Mouse (Mus musculus) ZHBTc4 (cell line): Measurements from ENCODE around the gene Ccdc151.

Experiments
- DNase-seq: peaks from one replicate; pipeline ENCODE4 v3.0.0-alpha.2; 2011; ENCODE audit warnings: low read depth, low spot score

The Ccdc151 gene

GRCm38 (mm10) chr9:22002194-22003162 lies at the start of gene Ccdc151, which contains the start of gene Prkcsh:
Ccdc151 (minus strand) TSS chr9:22002634.
Prkcsh (plus strand) TSS chr9:22002806.
- DNase-seq: peak; percentile 100

DNA sequence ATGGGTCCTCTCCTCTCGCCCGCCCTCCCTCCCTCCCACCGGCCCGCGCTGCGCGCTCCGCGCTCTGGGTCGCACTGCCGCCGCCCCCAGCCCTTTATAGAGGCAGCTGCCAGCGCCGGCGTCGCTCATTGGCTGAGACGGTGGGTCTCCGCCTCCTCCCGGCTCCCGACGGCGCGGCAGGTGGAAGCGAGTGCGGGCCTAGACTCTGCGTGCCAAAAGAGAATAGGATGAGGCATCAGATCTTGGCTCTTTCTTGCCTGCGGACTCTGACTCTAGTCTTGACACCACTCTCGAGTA lies 49.5 kb upstream of the Ccdc151 start, which contains the start of gene Elavl3:
TSS of gene Elavl3 (minus strand) at position 66 of the 297 bp plus-strand sequence.
- DNase-seq: peak; percentile 87

GRCm38 (mm10) chr9:22051161-22051957 lies 48.9 kb upstream of the Ccdc151 start:
- DNase-seq: peak; percentile 26

- peak; percentile 93 for DNase-seq
Measured at GRCm38 (mm10) chr9:22050351-22050889, 48.0 kb upstream of the Ccdc151 start.

DNA sequence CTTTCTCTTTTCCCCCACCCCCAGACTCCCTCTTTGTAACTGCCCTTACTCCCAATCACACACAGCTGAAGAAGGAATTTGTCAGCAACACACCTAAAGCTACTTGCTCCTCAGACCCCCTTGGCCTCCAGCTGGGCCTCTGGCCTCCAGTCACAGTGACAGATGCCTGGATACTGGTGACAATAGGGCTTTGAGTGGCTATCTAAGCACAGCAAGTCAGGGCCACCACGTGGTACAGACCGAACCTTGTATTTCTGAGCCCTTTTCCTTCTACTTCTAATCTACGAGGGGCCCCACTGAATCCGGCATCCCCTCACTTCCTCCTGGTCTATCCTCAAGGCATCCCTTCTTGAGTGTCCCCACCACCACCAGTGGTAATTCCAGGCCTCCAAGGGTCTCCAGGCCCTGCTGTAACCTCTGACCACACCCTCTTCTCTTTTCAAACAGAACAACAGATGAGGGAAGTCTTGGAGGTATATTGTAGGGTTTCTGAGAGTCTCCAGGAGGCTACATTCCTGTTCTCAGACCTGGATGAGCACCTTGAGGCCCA lies 47.4 kb upstream of the Ccdc151 start:
- no peak for DNase-seq

DNA sequence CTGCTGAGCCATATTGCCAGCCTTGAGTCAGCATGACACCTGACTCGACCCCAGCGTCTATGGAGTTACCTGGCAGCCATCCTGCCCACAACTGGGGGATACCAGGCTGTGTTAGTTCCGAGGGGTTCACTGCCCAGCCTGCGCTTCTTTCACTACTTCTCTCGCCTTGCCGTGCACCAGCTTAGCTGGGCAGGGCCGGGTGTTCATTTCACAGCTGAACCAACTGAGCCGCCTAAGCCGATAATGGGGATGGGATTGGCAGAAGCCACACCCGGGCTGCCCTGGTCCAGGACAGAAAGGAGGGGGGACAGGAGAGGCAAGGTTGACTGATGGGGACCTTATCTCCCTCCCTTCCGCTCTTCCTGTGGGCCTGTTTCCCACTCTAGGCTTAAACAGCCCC lies 46.9 kb upstream of the Ccdc151 start:
- DNase-seq: no peak

GRCm38 (mm10) chr9:22047329-22047728 lies 44.9 kb upstream of the Ccdc151 start:
- peak; percentile 19 for DNase-seq

- DNase-seq: no peak
Measured at GRCm38 (mm10) chr9:22041832-22042231, 39.4 kb upstream of the Ccdc151 start.

GRCm38 (mm10) chr9:22037826-22038225 lies 35.4 kb upstream of the Ccdc151 start:
- no peak for DNase-seq

- no peak for DNase-seq
Measured at GRCm38 (mm10) chr9:22035300-22036044, 33.0 kb upstream of the Ccdc151 start.

DNA sequence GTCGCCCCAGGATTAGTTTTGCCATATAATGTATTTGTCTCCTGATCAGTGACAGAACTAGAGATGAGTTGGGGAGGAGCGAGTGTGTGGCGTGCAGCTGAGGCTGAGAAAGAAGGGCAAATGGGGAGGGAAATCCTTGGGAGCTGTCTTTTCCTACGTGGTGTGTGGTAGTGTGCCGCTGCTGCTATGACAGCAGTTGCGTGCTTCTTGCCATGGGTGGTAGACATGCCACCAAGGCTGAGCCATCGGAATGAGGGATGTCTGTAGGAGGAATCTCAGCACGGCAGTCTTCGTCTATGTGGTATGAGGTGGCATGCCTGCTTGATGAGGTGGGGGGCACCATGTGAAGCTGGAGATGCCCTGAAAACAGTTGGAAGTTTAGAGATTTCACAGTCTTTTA lies 28.0 kb upstream of the Ccdc151 start:
- DNase-seq: no peak

GRCm38 (mm10) chr9:22028467-22028866 lies 26.0 kb upstream of the Ccdc151 start:
- no peak for DNase-seq

DNA sequence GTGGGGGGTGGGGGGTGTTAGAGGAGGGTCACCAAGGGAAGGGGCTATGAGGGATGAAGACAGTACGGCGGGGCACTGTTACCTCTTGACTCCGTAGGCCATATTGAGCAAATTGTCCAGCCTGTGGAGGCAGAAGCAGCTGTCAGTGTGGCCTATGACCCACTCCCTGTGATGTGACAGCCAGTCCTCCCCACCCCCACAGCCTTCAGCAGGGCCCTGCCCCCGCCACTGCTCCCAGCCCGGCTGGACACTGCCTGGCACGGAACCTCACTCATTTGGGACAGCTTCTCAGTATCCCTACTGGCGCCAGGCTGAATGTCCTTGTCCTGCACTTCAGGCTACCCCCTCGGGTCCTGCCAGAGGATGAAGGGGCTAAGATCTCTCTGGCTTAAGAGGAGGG lies 22.2 kb upstream of the Ccdc151 start:
- DNase-seq: no peak

DNA sequence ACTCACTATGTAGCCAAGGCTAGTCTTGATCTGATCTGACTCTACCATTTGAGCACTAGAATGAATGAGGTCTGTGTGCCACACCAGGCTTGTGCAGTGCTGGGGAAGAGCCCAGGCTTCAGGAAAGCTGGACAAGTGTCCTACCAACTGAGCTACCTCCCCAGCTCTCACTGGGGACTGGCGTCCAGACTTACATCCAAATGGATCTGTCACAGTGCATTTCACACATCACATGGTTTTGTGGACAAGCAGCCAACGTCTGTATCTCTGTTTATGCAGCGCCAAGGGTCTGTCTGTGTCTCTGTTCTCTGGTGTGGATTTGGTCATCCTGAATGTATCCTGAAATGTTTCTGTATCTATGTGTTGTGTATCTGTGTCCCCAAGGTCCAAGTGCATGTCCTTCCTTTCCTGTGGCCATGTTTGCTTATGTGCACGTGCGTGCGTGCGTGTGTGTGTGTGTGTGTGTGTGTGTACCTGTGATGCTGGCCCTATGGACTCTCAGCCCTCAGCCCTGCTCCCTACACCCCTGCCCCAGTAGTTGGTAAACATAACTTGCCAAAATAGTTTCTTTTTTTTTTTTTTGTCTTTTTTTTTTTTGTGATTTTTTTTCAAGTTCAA lies 14.9 kb upstream of the Ccdc151 start:
- DNase-seq: no peak

- no peak for DNase-seq
Measured at GRCm38 (mm10) chr9:22016245-22016644, 13.8 kb upstream of the Ccdc151 start.

DNA sequence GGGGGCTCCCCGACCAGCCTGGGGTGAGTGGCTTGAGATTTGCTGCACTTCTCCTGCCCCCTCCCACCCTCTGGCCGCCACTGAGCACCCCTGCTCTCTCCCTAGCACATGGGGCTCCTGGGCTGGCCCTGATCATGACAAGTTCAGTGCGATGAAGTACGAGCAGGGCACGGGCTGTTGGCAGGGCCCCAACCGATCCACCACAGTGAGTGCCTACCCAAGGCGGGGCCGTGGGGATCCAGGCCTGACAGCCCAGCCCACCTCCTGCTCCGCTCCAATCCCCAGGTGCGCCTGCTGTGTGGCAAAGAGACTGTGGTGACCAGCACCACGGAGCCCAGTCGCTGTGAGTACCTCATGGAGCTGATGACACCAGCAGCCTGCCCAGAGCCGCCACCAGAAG lies 10.3 kb upstream of the Ccdc151 start:
- no peak for DNase-seq

- no peak for DNase-seq
Measured at GRCm38 (mm10) chr9:22011055-22011454, 8.6 kb upstream of the Ccdc151 start.

GRCm38 (mm10) chr9:22004546-22004945 lies 2.1 kb upstream of the Ccdc151 start:
- DNase-seq: no peak

DNA sequence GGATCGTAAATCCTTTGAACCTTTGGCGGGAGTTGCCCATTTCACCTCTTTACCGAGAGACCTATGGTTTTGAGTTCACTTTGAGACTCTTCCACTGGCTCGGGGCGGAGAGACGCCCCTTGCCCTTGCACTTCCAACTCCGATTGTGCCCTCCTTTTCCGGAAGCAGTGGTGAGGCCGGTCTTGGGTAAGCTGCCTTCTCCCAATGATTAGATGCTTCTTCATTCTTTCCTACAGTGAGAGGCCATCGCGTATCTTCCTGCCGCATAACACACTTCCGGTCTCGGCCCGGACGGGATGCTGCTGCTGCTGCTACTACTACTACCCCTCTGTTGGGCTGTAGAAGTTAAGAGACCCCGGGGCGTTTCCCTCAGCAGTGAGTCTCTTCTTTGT lies 725 bp upstream of the Ccdc151 start:
- DNase-seq: peak; percentile 66

DNA sequence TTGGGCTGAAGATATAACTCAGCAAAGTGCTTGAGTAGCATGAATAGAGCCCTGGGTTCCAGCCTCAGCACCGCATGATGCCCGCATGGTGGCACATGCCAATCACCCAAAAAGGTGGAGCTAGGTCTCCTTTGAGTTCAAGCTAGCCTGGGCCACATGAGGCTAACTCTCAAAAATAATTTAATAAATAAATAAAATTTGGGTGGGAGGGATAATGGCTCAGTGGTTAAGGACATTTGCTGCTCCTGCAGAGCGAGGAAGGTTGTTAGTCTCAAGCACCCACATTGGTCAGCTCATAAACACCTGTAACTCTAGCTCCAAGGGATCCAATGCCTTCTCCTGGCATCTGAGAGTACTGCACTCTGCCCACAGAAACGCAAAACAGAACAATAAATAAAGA lies 801 bp downstream of the Ccdc151 start:
- DNase-seq: no peak

DNA sequence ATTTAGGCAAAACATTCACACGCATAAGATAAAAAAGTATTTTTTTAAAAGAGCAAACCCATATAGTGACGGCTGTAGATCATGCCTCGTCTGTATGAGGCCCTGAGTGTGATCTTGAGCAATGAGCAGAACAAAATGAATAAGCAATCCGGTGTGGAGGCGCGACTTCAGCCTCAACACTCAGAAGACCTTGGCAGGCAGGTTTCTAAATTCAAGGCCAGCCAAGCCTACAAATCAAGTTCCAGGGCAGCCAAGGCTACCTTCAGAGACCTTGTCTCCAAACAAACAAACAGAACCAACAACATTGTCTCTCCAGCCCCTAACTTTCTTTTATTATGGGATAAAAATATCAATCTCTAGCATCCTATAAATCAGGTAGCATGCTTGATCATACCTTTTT lies 2.1 kb downstream of the Ccdc151 start:
- no peak for DNase-seq
